Mouse (Mus musculus) myocyte (in vitro differentiated cells): Measurements from ENCODE around the gene Runx2.

Experiments
- E2F4 ChIP-seq: IDR thresholded peaks from one replicate; pipeline ENCODE4 v1.6.1; 2011; ENCODE audit warnings: mild to moderate bottlenecking, control low read depth, moderate library complexity; ENCODE audit not compliant: insufficient read depth
- MAX ChIP-seq: IDR thresholded peaks from one replicate; pipeline ENCODE4 v1.6.1; 2011; ENCODE audit warnings: low read depth, mild to moderate bottlenecking, control low read depth
- MYOD1 ChIP-seq, 3 experiments: IDR thresholded peaks; one replicate each; pipeline ENCODE4 v1.6.1; 2011; ENCODE audit warnings: control low read depth in 2 of 3, low read depth in 2 of 3, mild to moderate bottlenecking in 2 of 3, moderate library complexity in 1 of 3; ENCODE audit not compliant: insufficient read length in 2 of 3, control insufficient read depth in 1 of 3
- MYOG ChIP-seq, 3 experiments: IDR thresholded peaks; one replicate each; pipeline ENCODE4 v1.6.1; 2011; ENCODE audit warnings: control low read depth in 2 of 3, low read depth in 2 of 3, mild to moderate bottlenecking in 2 of 3; ENCODE audit not compliant: insufficient read length in 2 of 3, control insufficient read depth in 1 of 3, insufficient read depth in 1 of 3
- POLR2A ChIP-seq: IDR thresholded peaks from one replicate; pipeline ENCODE4 v1.6.1; 2011; ENCODE audit warnings: low read depth, mild to moderate bottlenecking, control low read depth, moderate library complexity; ENCODE audit not compliant: insufficient read length
- POLR2AphosphoS2 ChIP-seq: IDR thresholded peaks from one replicate; pipeline ENCODE4 v1.6.1; 2011; ENCODE audit warnings: low read depth, control low read depth; ENCODE audit not compliant: insufficient read length
- REST ChIP-seq: IDR thresholded peaks from one replicate; pipeline ENCODE4 v1.6.1; 2011; ENCODE audit warnings: mild to moderate bottlenecking, control low read depth, moderate library complexity; ENCODE audit not compliant: insufficient read depth, insufficient read length
- SRF ChIP-seq: IDR thresholded peaks from one replicate; pipeline ENCODE4 v1.6.1; 2011; ENCODE audit warnings: low read depth; ENCODE audit not compliant: control insufficient read depth, insufficient read length
- TCF12 ChIP-seq: IDR thresholded peaks from one replicate; pipeline ENCODE4 v1.6.1; 2011; ENCODE audit warnings: mild to moderate bottlenecking, control low read depth; ENCODE audit not compliant: poor library complexity, insufficient read depth, severe bottlenecking
- USF1 ChIP-seq: IDR thresholded peaks from one replicate; pipeline ENCODE4 v1.6.1; 2011; ENCODE audit warnings: low read depth, mild to moderate bottlenecking, control low read depth, moderate library complexity

- TF ChIP-seq POLR2A (no peak), REST (no peak), E2F4 (no peak), MAX (no peak), USF1 (no peak), MYOG (IDR thresholded peaks at IDR 0.05; ENCODE audit: control insufficient read depth in 1 of 3, insufficient read depth in 1 of 3, insufficient read length in 2 of 3, low read depth in 2 of 3) (peak in 2 of 3 experiments; percentile 7 to 14), POLR2AphosphoS2 (no peak), TCF12 (no peak), MYOD1 (IDR thresholded peaks at IDR 0.05; ENCODE audit: control insufficient read depth in 1 of 3, insufficient read length in 2 of 3, low read depth in 2 of 3) (peak in 2 of 3 experiments; percentile 56 to 67), SRF (no peak)
Observed at GRCm38 (mm10) chr17:44518156-44518555, 296.4 kb downstream of the Runx2 start.
